ENCODE assay signal across 17 mouse cellular contexts in genomic region chr9:90277884-90278283, GRCm38 (mm10). TPM values are rescaled to one million over a fixed set of nuclear protein-coding genes. Genes with fewer than 3 reads are reported as not detected.
DNase-seq lines count a peak whose midpoint lies in the region; ATAC-seq and TF ChIP-seq lines count a peak whose summit lies in the region.
"Had no signal": no experiment of that assay in that cellular context is flagged by ENCODE, and none has a peak within 500 bp of the region (broad histone marks: within the 10 kb centered on the region; RNA-seq: fewer than 3 reads in every experiment).

No protein-coding gene starts in this region.

- no peak for TF ChIP-seq EP300 in stomach, postnatal 0 days (optimal IDR thresholded peaks at IDR 0.05)

- H3K36me3 ChIP-seq in intestine, embryonic 14.5 days (ENCODE audit: control insufficient read depth, insufficient read depth, low read length), result no peaks in the 10 kb centered on the region
- H3K36me3 ChIP-seq in intestine, postnatal 0 days (ENCODE audit: control insufficient read depth, insufficient read depth), result no peaks in the 10 kb centered on the region
- H3K36me3 ChIP-seq in stomach, postnatal 0 days (ENCODE audit: control insufficient read depth, insufficient read depth, low read length), result no peaks in the 10 kb centered on the region
- H3K36me3 ChIP-seq in neural tube, embryonic 15.5 days, result no peaks in the 10 kb centered on the region
- H3K36me3 ChIP-seq: forebrain, embryonic 15.5 days; heart, embryonic 15.5 days; hindbrain, embryonic 13.5 days had no signal

- no peaks in the 10 kb centered on the region for H3K4me1 ChIP-seq in intestine, embryonic 14.5 days (replicated peaks; ENCODE audit: control insufficient read depth, insufficient read depth, low read length)
- H3K4me1 ChIP-seq in intestine, postnatal 0 days (replicated peaks; ENCODE audit: control insufficient read depth, insufficient read depth, low read length), result 0 out of 2 replicates have a peak, but pooled peaks cover 6% of the 10 kb centered on the region
- H3K4me1 ChIP-seq in stomach, postnatal 0 days (replicated peaks; ENCODE audit: control insufficient read depth, insufficient read depth), result no peaks in the 10 kb centered on the region; the same call in 1 of the 2 replicates
- H3K4me1 ChIP-seq in neural tube, embryonic 15.5 days, result no peaks in the 10 kb centered on the region
- H3K4me1 ChIP-seq: forebrain, embryonic 15.5 days; hindbrain, embryonic 13.5 days had no signal

- peak; percentile 21 for DNase-seq in heart, adult 11 months
- DNase-seq in heart, adult 8-10 months (ENCODE audit: low spot score), result no peak
- peak; percentile 56 for DNase-seq in intestine, embryonic 14.5 days (ENCODE audit: low spot score)
- DNase-seq in stomach, postnatal 0 days (ENCODE audit: low spot score), result no peak
- DNase-seq in adipocyte (ENCODE audit: low spot score), result no peak
- DNase-seq: adrenal gland, postnatal 36 days; cerebellum, adult 2 months; cerebellum, postnatal 10 days; gastrocnemius, postnatal 36 days; heart, adult 18-20 months; heart, postnatal 14 days had no signal

- H3K9ac ChIP-seq in intestine, embryonic 14.5 days (ENCODE audit: low read length), result no peak overlapping the region
- H3K9ac ChIP-seq in intestine, postnatal 0 days (ENCODE audit: low read depth, low read length), result no peak overlapping the region
- H3K9ac ChIP-seq in stomach, postnatal 0 days (ENCODE audit: low read length), result no peak overlapping the region
- no peak overlapping the region for H3K9ac ChIP-seq in neural tube, embryonic 15.5 days (replicated peaks)
- H3K9ac ChIP-seq: forebrain, embryonic 15.5 days; heart, embryonic 15.5 days; hindbrain, embryonic 13.5 days had no signal

- no peak for TF ChIP-seq CTCF in intestine, postnatal 0 days (IDR thresholded peaks at IDR 0.05; ENCODE audit: low read depth)
- TF ChIP-seq CTCF in stomach, postnatal 0 days (IDR thresholded peaks at IDR 0.05; ENCODE audit: low read depth), result no peak

- 55% methylated on average over 2 of the region's 2 CpGs for WGBS in intestine, embryonic 14.5 days
- WGBS in intestine, postnatal 0 days, result 28% methylated on average over 2 of the region's 2 CpGs
- 53% methylated on average over 2 of the region's 2 CpGs for WGBS in stomach, postnatal 0 days
- 90% methylated on average over 2 of the region's 2 CpGs for WGBS in neural tube, embryonic 15.5 days

- H3K4me2 ChIP-seq in intestine, embryonic 14.5 days (ENCODE audit: low read length), result no peak overlapping the region
- H3K4me2 ChIP-seq in intestine, postnatal 0 days (replicated peaks; ENCODE audit: low read depth), result peak overlapping the region; percentile 37
- no peak overlapping the region for H3K4me2 ChIP-seq in stomach, postnatal 0 days (replicated peaks; ENCODE audit: low read depth)
- H3K4me2 ChIP-seq in neural tube, embryonic 15.5 days, result no peak overlapping the region
- H3K4me2 ChIP-seq: forebrain, embryonic 15.5 days; heart, embryonic 11.5 days; heart, embryonic 15.5 days; hindbrain, embryonic 13.5 days had no signal

- no peaks in the 10 kb centered on the region for H3K9me3 ChIP-seq in intestine, embryonic 14.5 days (ENCODE audit: control insufficient read depth, low read length)
- no peaks in the 10 kb centered on the region for H3K9me3 ChIP-seq in intestine, postnatal 0 days (ENCODE audit: control insufficient read depth)
- no peaks in the 10 kb centered on the region for H3K9me3 ChIP-seq in stomach, postnatal 0 days (ENCODE audit: control insufficient read depth, low read length)
- H3K9me3 ChIP-seq in neural tube, embryonic 15.5 days (replicated peaks), result no peaks in the 10 kb centered on the region
- H3K9me3 ChIP-seq: forebrain, embryonic 15.5 days; heart, embryonic 15.5 days; hindbrain, embryonic 13.5 days had no signal

- peak; percentile 89 for ATAC-seq in intestine, embryonic 14.5 days (replicated peaks; ENCODE audit: low FRiP score, low TSS enrichment, low read depth)
- ATAC-seq in intestine, postnatal 0 days, result peak; percentile 89
- ATAC-seq in stomach, postnatal 0 days (ENCODE audit: low FRiP score, low TSS enrichment), result no peak
- no peak for ATAC-seq in neural tube, embryonic 15.5 days (ENCODE audit: low FRiP score)
- ATAC-seq: forebrain, embryonic 15.5 days had no signal

- no peaks in the 10 kb centered on the region for H3K27me3 ChIP-seq in intestine, embryonic 14.5 days (replicated peaks; ENCODE audit: control insufficient read depth, insufficient read depth, low read length)
- no peaks in the 10 kb centered on the region for H3K27me3 ChIP-seq in intestine, postnatal 0 days (replicated peaks; ENCODE audit: control insufficient read depth, insufficient read depth, low read length)
- no peaks in the 10 kb centered on the region for H3K27me3 ChIP-seq in stomach, postnatal 0 days (ENCODE audit: control insufficient read depth, insufficient read depth, low read length)
- no peaks in the 10 kb centered on the region for H3K27me3 ChIP-seq in neural tube, embryonic 15.5 days (replicated peaks)
- H3K27me3 ChIP-seq: forebrain, embryonic 15.5 days; heart, embryonic 15.5 days had no signal

- H3K27ac ChIP-seq in intestine, embryonic 14.5 days (ENCODE audit: low read depth), result no peak overlapping the region; the same call in 1 of the 2 replicates
- H3K27ac ChIP-seq in intestine, postnatal 0 days (ENCODE audit: low read depth, low read length), result peak overlapping the region; percentile 7; the same call in 1 of the 2 replicates
- peak overlapping the region; percentile 49; the same call in 1 of the 2 replicates for H3K27ac ChIP-seq in stomach, postnatal 0 days (replicated peaks)
- H3K27ac ChIP-seq in neural tube, embryonic 15.5 days (replicated peaks), result no peak overlapping the region
- H3K27ac ChIP-seq: forebrain, embryonic 15.5 days; heart, embryonic 15.5 days; hindbrain, embryonic 13.5 days had no signal

- H3K4me3 ChIP-seq in intestine, embryonic 14.5 days (ENCODE audit: low read depth, low read length), result no peak overlapping the region
- no peak overlapping the region for H3K4me3 ChIP-seq in intestine, postnatal 0 days (ENCODE audit: low read depth, low read length)
- no peak overlapping the region for H3K4me3 ChIP-seq in stomach, postnatal 0 days (ENCODE audit: low read depth, low read length)
- no peak overlapping the region for H3K4me3 ChIP-seq in neural tube, embryonic 15.5 days (replicated peaks)
- H3K4me3 ChIP-seq: forebrain, embryonic 15.5 days; heart, embryonic 15.5 days; hindbrain, embryonic 13.5 days had no signal

RNA-seq across cellular contexts. Expression of gene Tbc1d2b, which starts 7.3 kb away (rescaled TPM):
- total RNA-seq in heart, adult 8-10 months (2022), result 10 to 100 TPM in 1 of 4 experiments, 1 to 10 TPM in 3; 8.7 to 10.3 (median 9.4) TPM
- polyA plus RNA-seq in intestine, embryonic 14.5 days (2014; fragmentation: Nextera tagmentation; extraction: Ambion mirVana), result 20.2 and 20.9 TPM in 2 replicates
- 5.2 and 6.6 TPM in 2 replicates for polyA plus RNA-seq in intestine, postnatal 0 days (2015; fragmentation: Nextera tagmentation; extraction: Ambion mirVana)
- 6.6 and 7.7 TPM in 2 replicates for polyA plus RNA-seq in stomach, postnatal 0 days (2015; fragmentation: Nextera tagmentation; extraction: Ambion mirVana)
- 6.1 and 7.6 TPM in 2 replicates for polyA plus RNA-seq in neural tube, embryonic 15.5 days (2015; fragmentation: Nextera tagmentation; extraction: Ambion mirVana)

Comparison
In these comparisons a context has a peak if more than half of its experiments do, and no peak if none do; other contexts are left out.
1. DNase-seq: peak in heart, adult 11 months (single experiment) and intestine, embryonic 14.5 days (single experiment); none in heart, adult 8-10 months (single experiment), stomach, postnatal 0 days (single experiment) and adipocyte (single experiment).
2. H3K27ac ChIP-seq: peak in intestine, postnatal 0 days (single experiment) and stomach, postnatal 0 days (single experiment); none in intestine, embryonic 14.5 days (single experiment) and neural tube, embryonic 15.5 days (single experiment).
3. ATAC-seq: peak in intestine, embryonic 14.5 days (single experiment) and intestine, postnatal 0 days (single experiment); none in stomach, postnatal 0 days (single experiment) and neural tube, embryonic 15.5 days (single experiment).